Mouse (Mus musculus) MEL (cell line): Measurements from ENCODE around the gene Pitx2.

Experiments used
- CTCF ChIP-seq, 3 experiments: IDR thresholded peaks in 2 of 3; conservative IDR thresholded peaks in 1 of 3; 2 replicates each; pipeline ENCODE4 v1.5.1; 2011 to 2012; ENCODE audit warnings: low read length in 3 of 3, low read depth in 2 of 3, mild to moderate bottlenecking in 2 of 3, improper control_type of control experiment in 1 of 3, inconsistent platforms in 1 of 3, mixed read lengths in 1 of 3, moderate library complexity in 1 of 3; ENCODE audit not compliant: control insufficient read depth in 1 of 3, insufficient read depth in 1 of 3, poor library complexity in 1 of 3, severe bottlenecking in 1 of 3
- GATA1 ChIP-seq: IDR thresholded peaks from 2 replicates; pipeline ENCODE4 v1.6.1; 2011; ENCODE audit warnings: low read depth, low read length, improper control_type of control experiment
- MAZ ChIP-seq: IDR thresholded peaks from 2 replicates; pipeline ENCODE4 v1.6.1; 2012; ENCODE audit warnings: low read depth, mild to moderate bottlenecking, inconsistent platforms, low read length, improper control_type of control experiment
- MYC ChIP-seq: IDR thresholded peaks from 2 replicates; pipeline ENCODE4 v1.6.1; 2011; ENCODE audit warnings: low read depth, mild to moderate bottlenecking, low read length, improper control_type of control experiment, moderate library complexity
- NELFE ChIP-seq: IDR thresholded peaks from 2 replicates; pipeline ENCODE4 v1.6.1; 2011; ENCODE audit warnings: low read depth, low read length, improper control_type of control experiment
- POLR2A ChIP-seq, 2 experiments: IDR thresholded peaks; 2 replicates each; pipeline ENCODE4 v1.6.1; 2011 to 2012; ENCODE audit warnings: low read length in 2 of 2, mild to moderate bottlenecking in 2 of 2, control low read depth in 1 of 2, improper control_type of control experiment in 1 of 2, low read depth in 1 of 2, moderate library complexity in 1 of 2; ENCODE audit not compliant: control insufficient read depth in 1 of 2, insufficient read depth in 1 of 2, poor library complexity in 1 of 2
- USF2 ChIP-seq, 2 experiments: IDR thresholded peaks; 2 replicates each; pipeline ENCODE4 v1.6.1; 2011 to 2012; ENCODE audit warnings: improper control_type of control experiment in 2 of 2, low read length in 2 of 2, borderline replicate concordance in 1 of 2, inconsistent platforms in 1 of 2, low read depth in 1 of 2, mild to moderate bottlenecking in 1 of 2; ENCODE audit not compliant: insufficient read depth in 1 of 2
- ZC3H11A ChIP-seq: IDR thresholded peaks from 2 replicates; pipeline ENCODE4 v1.6.1; 2012; ENCODE audit warnings: low read depth, mild to moderate bottlenecking, inconsistent platforms, low read length, improper control_type of control experiment
- ZKSCAN1 ChIP-seq: IDR thresholded peaks from 2 replicates; pipeline ENCODE4 v1.6.1; 2012; ENCODE audit warnings: low read depth, mild to moderate bottlenecking, inconsistent platforms, low read length, improper control_type of control experiment, moderate library complexity
- ZMIZ1 ChIP-seq: IDR thresholded peaks from 2 replicates; pipeline ENCODE4 v1.6.1; 2012; ENCODE audit warnings: low read depth, mild to moderate bottlenecking, inconsistent platforms, low read length, improper control_type of control experiment, moderate library complexity

DNA sequence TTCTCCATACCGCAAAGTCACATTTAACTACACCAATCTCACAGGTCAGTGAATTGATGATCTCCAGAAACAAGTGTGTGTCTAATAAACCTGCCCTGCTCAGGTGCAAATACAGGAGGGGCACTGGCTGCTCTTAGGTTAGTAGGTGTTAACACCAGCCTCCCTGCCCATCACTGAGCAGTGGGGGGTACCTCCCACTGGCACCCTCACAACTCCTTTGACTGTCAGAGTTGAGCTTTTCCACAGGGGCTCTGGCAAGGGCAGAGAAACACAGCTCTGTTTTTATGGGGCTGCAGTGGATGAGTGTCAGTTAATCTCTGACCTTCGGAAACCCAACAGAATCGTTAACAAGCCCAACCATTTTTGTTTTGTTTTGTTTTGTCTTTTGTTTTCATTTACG lies 9.6 kb downstream of the Pitx2 start:
- TF ChIP-seq CTCF (IDR thresholded peaks at IDR 0.05 in 2 of 3, conservative IDR thresholded peaks at IDR 0.05 in 1 of 3; ENCODE audit: control insufficient read depth in 1 of 3, insufficient read depth in 1 of 3, low read depth in 2 of 3, low read length in 3 of 3, poor library complexity in 1 of 3, severe bottlenecking in 1 of 3), result no peak
- TF ChIP-seq POLR2A (IDR thresholded peaks at IDR 0.05; ENCODE audit: control insufficient read depth in 1 of 2, insufficient read depth in 1 of 2, low read depth in 1 of 2, low read length in 2 of 2, poor library complexity in 1 of 2), result no peak
- TF ChIP-seq MAZ, result no peak
- no peak for TF ChIP-seq ZC3H11A
- no peak for TF ChIP-seq MYC
- no peak for TF ChIP-seq NELFE
- TF ChIP-seq ZMIZ1, result no peak
- no peak for TF ChIP-seq ZKSCAN1
- TF ChIP-seq GATA1, result no peak
- TF ChIP-seq USF2 (IDR thresholded peaks at IDR 0.05; ENCODE audit: borderline replicate concordance in 1 of 2, insufficient read depth in 1 of 2, low read depth in 1 of 2, low read length in 2 of 2), result no peak
